ENCODE assay signal across 17 mouse cellular contexts in genomic region chr13:92267076-92267475, GRCm38 (mm10). TPM values are rescaled to one million over a fixed set of nuclear protein-coding genes. Genes with fewer than 3 reads are reported as not detected.
DNase-seq lines count a peak whose midpoint lies in the region; ATAC-seq and TF ChIP-seq lines count a peak whose summit lies in the region.
"Had no signal": no experiment of that assay in that cellular context is flagged by ENCODE, and none has a peak within 500 bp of the region (broad histone marks: within the 10 kb centered on the region; RNA-seq: fewer than 3 reads in every experiment).

No protein-coding gene starts in this region.

- no peak for DNase-seq in gastrocnemius, adult 2 months
- DNase-seq in gastrocnemius, postnatal 14 days: no peak
- no peak for DNase-seq in lung, postnatal 0 days (ENCODE audit: low spot score)
- no peak for DNase-seq in lung, postnatal 4 days
- DNase-seq in adrenal gland, postnatal 14 days: no peak
- DNase-seq: adrenal gland, postnatal 36 days; cerebellum, adult 18-20 months; right cerebral cortex, adult 18-20 months had no signal

- peak; percentile 16; the same call in 1 of the 2 replicates for TF ChIP-seq CTCF in gastrocnemius, adult 2 months (IDR thresholded peaks at IDR 0.05)
- peak; percentile 37; the same call in 1 of the 2 replicates for TF ChIP-seq CTCF in lung, postnatal 0 days (IDR thresholded peaks at IDR 0.05)
- 0 out of 2 replicates have a peak, but pooled peaks have one; percentile 9 for TF ChIP-seq CTCF in bone marrow, adult 2 months (IDR thresholded peaks at IDR 0.05; ENCODE audit: control insufficient read depth, insufficient read depth, low read length)
- TF ChIP-seq CTCF in small intestine, adult 2 months (IDR thresholded peaks at IDR 0.05; ENCODE audit: extremely low read depth, insufficient read length, insufficient replicate concordance, low read depth, low read length): peak; percentile 12; the same call in 1 of the 2 replicates

- H3K27me3 ChIP-seq in lung, postnatal 0 days (replicated peaks; ENCODE audit: insufficient read depth, low read length): no peaks in the 10 kb centered on the region
- H3K27me3 ChIP-seq in small intestine, adult 2 months (ENCODE audit: control insufficient read depth, insufficient read depth, low read length): no peaks in the 10 kb centered on the region
- H3K27me3 ChIP-seq: heart, embryonic 15.5 days; hindbrain, embryonic 15.5 days; midbrain, embryonic 13.5 days had no signal

- TF ChIP-seq POLR2A in bone marrow, adult 2 months (IDR thresholded peaks at IDR 0.05; ENCODE audit: borderline replicate concordance, control insufficient read depth, low read depth, low read length): no peak
- TF ChIP-seq POLR2A in small intestine, adult 2 months (IDR thresholded peaks at IDR 0.05; ENCODE audit: low read depth, low read length): no peak

- no peak overlapping the region for H3K4me2 ChIP-seq in lung, postnatal 0 days (replicated peaks; ENCODE audit: low read depth, low read length)
- H3K4me2 ChIP-seq: heart, embryonic 15.5 days; hindbrain, embryonic 15.5 days; midbrain, embryonic 13.5 days had no signal

- no peak overlapping the region for H3K4me3 ChIP-seq in gastrocnemius, adult 2 months
- no peak overlapping the region for H3K4me3 ChIP-seq in lung, postnatal 0 days (ENCODE audit: low read depth, low read length)
- no peak overlapping the region for H3K4me3 ChIP-seq in bone marrow, adult 2 months (replicated peaks; ENCODE audit: control insufficient read depth, low read depth, low read length)
- H3K4me3 ChIP-seq in small intestine, adult 2 months (ENCODE audit: low read depth, low read length): no peak overlapping the region
- H3K4me3 ChIP-seq: heart, embryonic 15.5 days; hindbrain, embryonic 15.5 days; midbrain, embryonic 13.5 days had no signal

- no peaks in the 10 kb centered on the region for H3K36me3 ChIP-seq in lung, postnatal 0 days (ENCODE audit: insufficient read depth, low read length)
- peaks cover 6% of the 10 kb centered on the region; the same call in 1 of the 2 replicates for H3K36me3 ChIP-seq in small intestine, adult 2 months (ENCODE audit: control insufficient read depth, insufficient read depth, low read length)
- H3K36me3 ChIP-seq: hindbrain, embryonic 15.5 days had no signal

- no peaks in the 10 kb centered on the region for H3K9me3 ChIP-seq in lung, postnatal 0 days (ENCODE audit: low read length)
- H3K9me3 ChIP-seq: heart, embryonic 15.5 days; hindbrain, embryonic 15.5 days; midbrain, embryonic 13.5 days had no signal

- 79% methylated on average over 3 of the region's 3 CpGs for WGBS in lung, postnatal 0 days
- WGBS in bone marrow, adult 2 months: 34% methylated on average over 3 of the region's 3 CpGs
- WGBS in small intestine, adult 2 months: 56% methylated on average over 3 of the region's 3 CpGs

- ATAC-seq in lung, postnatal 0 days: no peak
- ATAC-seq in erythroblast, adult 5-6 weeks (replicated peaks; ENCODE audit: low FRiP score, poor library complexity, severe bottlenecking): no peak
- ATAC-seq: midbrain, embryonic 13.5 days had no signal

- no peak overlapping the region for H3K9ac ChIP-seq in lung, postnatal 0 days (replicated peaks; ENCODE audit: low read depth)
- H3K9ac ChIP-seq: heart, embryonic 15.5 days; hindbrain, embryonic 15.5 days; liver, embryonic 14.5 days; midbrain, embryonic 13.5 days had no signal

- H3K4me1 ChIP-seq in lung, postnatal 0 days (ENCODE audit: insufficient read depth, low read depth, low read length): no peaks in the 10 kb centered on the region
- no peaks in the 10 kb centered on the region for H3K4me1 ChIP-seq in bone marrow, adult 2 months (ENCODE audit: control insufficient read depth, insufficient read depth, low read length)
- no peaks in the 10 kb centered on the region for H3K4me1 ChIP-seq in small intestine, adult 2 months (ENCODE audit: control insufficient read depth, insufficient read depth, insufficient read length, low read length)
- H3K4me1 ChIP-seq: heart, embryonic 15.5 days; hindbrain, embryonic 15.5 days; midbrain, embryonic 13.5 days had no signal

- intact Hi-C loops in gastrocnemius, adult 2 months (cut with DNase I): no loop called here
- intact Hi-C loops in gastrocnemius, postnatal 14 days (cut with DNase I; ENCODE audit: low total_unique reads): no loop called here

- TF ChIP-seq EP300 in lung, postnatal 0 days (IDR thresholded peaks at IDR 0.05): no peak

- H3K27ac ChIP-seq in gastrocnemius, adult 2 months: no peak overlapping the region
- H3K27ac ChIP-seq in lung, postnatal 0 days (ENCODE audit: low read length): no peak overlapping the region
- no peak overlapping the region for H3K27ac ChIP-seq in bone marrow, adult 2 months (ENCODE audit: control insufficient read depth, insufficient read depth, low read depth, low read length, poor library complexity)
- no peak overlapping the region for H3K27ac ChIP-seq in small intestine, adult 2 months (ENCODE audit: insufficient read depth, low read depth, low read length)
- H3K27ac ChIP-seq: heart, embryonic 15.5 days; hindbrain, embryonic 15.5 days; liver, embryonic 14.5 days; midbrain, embryonic 13.5 days had no signal

RNA-seq across cellular contexts. Expression of gene Gm20379, which starts 38.7 kb away (rescaled TPM):
- not detected for total RNA-seq in gastrocnemius, adult 2 months (2021)
- total RNA-seq in gastrocnemius, postnatal 14 days (2021): not detected
- 0.25 and 0.79 TPM in 2 replicates for polyA plus RNA-seq in lung, postnatal 0 days (2015; fragmentation: Nextera tagmentation; extraction: Ambion mirVana)
- polyA plus RNA-seq in bone marrow, adult 2 months (2011; ENCODE audit: insufficient read depth, insufficient read length, low replicate concordance, missing spikeins): 1.7 TPM in 1 of 2 replicates, not detected in the other
- not detected in 2 replicates for polyA plus RNA-seq in small intestine, adult 2 months (2012; rRNA removed)
- not detected in 2 replicates for total RNA-seq in adrenal gland, postnatal 14 days (2021)
- total RNA-seq in erythroblast, adult 5-6 weeks (2015; ENCODE audit: low replicate concordance): not detected in 2 replicates
- not detected in 2 replicates for total RNA-seq in erythroblast, adult 5-6 weeks (2017; ENCODE audit: low replicate concordance)
- total RNA-seq: adrenal gland, postnatal 36 days; gastrocnemius, adult 18-20 months; left cerebral cortex, postnatal 25 days had no signal
